Mouse (Mus musculus) intestine, embryonic 14.5 days (tissue): ENCODE measurements around the gene Impdh1. TPM values are rescaled to one million over a fixed set of nuclear protein-coding genes. Genes with fewer than 3 reads are reported as not detected.

ENCODE experiments used
- ATAC-seq: fragments of 200-750 bp; cut with Nextera tagmentation; replicated peaks from 2 replicates; pipeline ENCODE4 v1.8.0; 2017; ENCODE audit warnings: low read depth, moderate number of reproducible peaks, moderate TSS enrichment, moderate library complexity; ENCODE audit not compliant: low FRiP score, low TSS enrichment
- DNase-seq: peaks from one replicate; pipeline ENCODE4 v3.0.0-alpha.2; 2018; ENCODE audit warnings: low spot score
- H3K27ac ChIP-seq: fragments of 300-500 bp; sonication (generic); 2 replicates; pipeline ENCODE4 v1.5.1; 2014; ENCODE audit warnings: low read depth, mild to moderate bottlenecking, control low read depth
- H3K27me3 ChIP-seq: fragments of 300-500 bp; sonication (generic); replicated peaks from 2 replicates; pipeline ENCODE4 v1.6.1; 2014; ENCODE audit warnings: low read length, control low read depth; ENCODE audit not compliant: control insufficient read depth, insufficient read depth
- H3K36me3 ChIP-seq: fragments of 300-500 bp; sonication (generic); 2 replicates; pipeline ENCODE4 v1.6.1; 2014; ENCODE audit warnings: low read length, control low read depth; ENCODE audit not compliant: control insufficient read depth, insufficient read depth
- H3K4me1 ChIP-seq: fragments of 300-500 bp; sonication (generic); replicated peaks from 2 replicates; pipeline ENCODE4 v1.6.1; 2014; ENCODE audit warnings: low read length, control low read depth, mixed read lengths; ENCODE audit not compliant: control insufficient read depth, insufficient read depth
- H3K4me2 ChIP-seq: fragments of 300-500 bp; sonication (generic); 2 replicates; pipeline ENCODE4 v1.6.1; 2014; ENCODE audit warnings: low read length
- H3K4me3 ChIP-seq: fragments of 300-500 bp; sonication (generic); 2 replicates; pipeline ENCODE4 v1.5.1; 2014; ENCODE audit warnings: low read depth, low read length, control low read depth, mixed read lengths
- H3K9ac ChIP-seq: fragments of 300-500 bp; sonication (generic); 2 replicates; pipeline ENCODE4 v1.6.1; 2014; ENCODE audit warnings: mild to moderate bottlenecking, low read length
- H3K9me3 ChIP-seq: fragments of 300-500 bp; sonication (generic); 2 replicates; pipeline ENCODE4 v1.6.1; 2016; ENCODE audit warnings: low read length, control low read depth; ENCODE audit not compliant: control insufficient read depth
- WGBS: fragments of 180-500 bp; shearing (Covaris S2); extraction: QIAGEN DNeasy Blood & Tissue Kit; methylation state at CpG from one replicate; pipeline ENCODE4 v1.1.7; 2014; 5-methylcytosine and 5-hydroxymethylcytosine counted together
- polyA plus RNA-seq: library from polyadenylated mRNA; unstranded; fragments of >200 nt; fragmentation: Nextera tagmentation; extraction: Ambion mirVana; gene quantifications from 2 replicates; pipeline ENCODE4 v1.2.1, GENCODE M21; 2014

Gene Impdh1
- polyA plus RNA-seq, 1 experiment from 2014 or later: 48.1 TPM

DNA sequence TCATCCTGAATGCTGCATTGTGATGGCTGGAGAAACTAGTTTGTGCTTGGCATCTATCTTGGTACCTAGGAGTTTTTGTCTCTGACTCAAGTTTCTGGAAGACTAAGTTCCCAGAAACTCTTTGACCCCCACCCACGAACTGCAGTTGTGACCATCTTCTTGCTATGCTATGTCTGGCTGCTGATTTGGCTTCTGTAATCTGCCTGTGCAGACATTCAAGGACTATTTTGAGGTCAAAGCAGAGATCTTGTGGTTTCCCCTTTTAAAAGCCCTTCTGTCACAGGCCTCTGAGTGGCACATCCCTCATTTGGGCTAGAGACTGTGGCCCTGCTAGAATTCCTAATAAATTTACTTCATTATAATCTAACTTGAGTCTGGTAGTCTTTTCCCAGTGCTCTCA is 28.2 kb downstream of the Impdh1 start:
- H3K4me3 ChIP-seq: no peak overlapping the region
- WGBS: 76% methylated on average over 1 of the region's 1 CpGs
- ATAC-seq (no peak), DNase-seq (peak; percentile 21)
- no peak overlapping the region for H3K27ac ChIP-seq
- H3K9ac ChIP-seq: no peak overlapping the region
- no peaks in the 10 kb centered on the region for H3K36me3 ChIP-seq
- H3K27me3 ChIP-seq: no peaks in the 10 kb centered on the region
- no peak overlapping the region for H3K4me2 ChIP-seq
- H3K4me1 ChIP-seq: no peaks in the 10 kb centered on the region
- no peaks in the 10 kb centered on the region for H3K9me3 ChIP-seq

DNA sequence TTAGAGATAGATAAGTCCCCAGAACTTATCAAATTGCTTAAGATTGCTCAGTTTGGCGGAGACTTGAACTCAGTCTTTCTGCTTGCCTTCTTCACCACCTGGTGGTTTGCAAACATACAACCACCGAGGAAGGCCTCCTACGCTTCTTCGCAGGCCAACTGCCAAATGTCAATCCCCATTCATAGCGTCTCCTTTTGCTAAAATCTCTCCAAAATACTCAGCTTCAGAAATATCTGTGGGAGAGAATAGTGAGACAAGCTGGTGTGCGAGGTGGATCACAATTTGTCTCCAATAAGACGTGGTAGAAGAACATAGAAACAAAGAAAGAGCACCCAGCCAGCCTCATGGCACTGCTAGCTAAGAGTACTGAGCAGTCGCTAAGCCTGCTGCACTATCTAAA is 36.3 kb downstream of the Impdh1 start:
- H3K9ac ChIP-seq: no peak overlapping the region
- H3K9me3 ChIP-seq: no peaks in the 10 kb centered on the region
- no peaks in the 10 kb centered on the region; the same call in 1 of the 2 replicates for H3K4me1 ChIP-seq
- peak overlapping the region; percentile 58 for H3K4me3 ChIP-seq
- WGBS: 55% methylated on average over 8 of the region's 8 CpGs
- DNase-seq (peak; percentile 49), ATAC-seq (no peak)
- H3K27ac ChIP-seq: no peak overlapping the region
- H3K27me3 ChIP-seq: 0 out of 2 replicates have a peak, but pooled peaks cover 8% of the 10 kb centered on the region
- H3K36me3 ChIP-seq: no peaks in the 10 kb centered on the region
- peak overlapping the region; percentile 96 for H3K4me2 ChIP-seq

DNA sequence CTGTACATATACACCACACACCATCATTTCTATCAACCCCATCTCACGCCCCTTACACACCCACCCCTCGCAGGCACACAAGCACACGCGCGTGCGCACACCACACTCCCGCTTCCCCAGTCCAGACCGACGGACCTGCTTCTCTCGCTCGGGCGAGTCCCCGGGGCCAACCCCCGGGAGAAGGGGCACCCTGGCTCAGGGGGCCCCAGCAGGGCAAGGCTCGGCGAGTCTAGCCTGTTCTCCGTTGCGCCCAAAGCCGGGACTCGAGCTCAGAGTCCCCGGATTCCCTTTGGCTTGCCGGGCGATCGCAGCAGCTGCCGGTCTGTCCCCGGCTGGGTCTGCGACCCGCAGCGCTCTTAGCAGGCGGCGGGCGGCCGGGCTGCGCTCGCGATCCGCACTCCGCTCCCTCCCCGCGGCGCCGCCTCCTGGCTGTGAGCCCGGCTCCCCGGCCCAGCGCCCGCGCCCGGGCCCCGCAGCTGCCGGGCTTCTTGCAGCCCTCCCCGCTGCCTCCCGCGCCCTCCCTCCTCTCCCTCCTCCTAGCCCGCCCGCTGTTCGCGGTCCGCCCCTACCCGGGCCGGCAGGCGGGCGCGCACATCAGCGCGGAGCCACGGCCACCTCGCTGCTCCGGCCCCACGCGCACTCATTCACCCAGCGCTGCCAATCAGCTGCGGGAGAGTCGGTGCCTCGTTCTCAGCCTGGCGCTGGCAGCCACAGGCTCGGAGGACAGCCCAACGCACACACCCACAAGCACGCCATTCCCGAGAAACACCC is 37.1 kb downstream of the Impdh1 start, which contains the start of gene Prrt4:
Prrt4 (minus strand) TSS at position 697 of the 771 bp plus-strand sequence.
- no peaks in the 10 kb centered on the region for H3K36me3 ChIP-seq
- H3K4me1 ChIP-seq: no peaks in the 10 kb centered on the region; the same call in 1 of the 2 replicates
- peak within 1 kb of the TSS; percentile 58 for H3K4me3 ChIP-seq
- peaks cover 10% of the 10 kb centered on the region; the same call in 1 of the 2 replicates for H3K27me3 ChIP-seq
- ATAC-seq: peak; percentile 77
- DNase-seq: peak; percentile 78
- no peaks in the 10 kb centered on the region for H3K9me3 ChIP-seq
- WGBS: under 1% methylated on average over 72 of the region's 79 CpGs
- peak within 1 kb of the TSS; percentile 54 for H3K9ac ChIP-seq
- H3K27ac ChIP-seq: no peak within 1 kb of the TSS; the same call in 1 of the 2 replicates
- H3K4me2 ChIP-seq: peak within 1 kb of the TSS; percentile 96

DNA sequence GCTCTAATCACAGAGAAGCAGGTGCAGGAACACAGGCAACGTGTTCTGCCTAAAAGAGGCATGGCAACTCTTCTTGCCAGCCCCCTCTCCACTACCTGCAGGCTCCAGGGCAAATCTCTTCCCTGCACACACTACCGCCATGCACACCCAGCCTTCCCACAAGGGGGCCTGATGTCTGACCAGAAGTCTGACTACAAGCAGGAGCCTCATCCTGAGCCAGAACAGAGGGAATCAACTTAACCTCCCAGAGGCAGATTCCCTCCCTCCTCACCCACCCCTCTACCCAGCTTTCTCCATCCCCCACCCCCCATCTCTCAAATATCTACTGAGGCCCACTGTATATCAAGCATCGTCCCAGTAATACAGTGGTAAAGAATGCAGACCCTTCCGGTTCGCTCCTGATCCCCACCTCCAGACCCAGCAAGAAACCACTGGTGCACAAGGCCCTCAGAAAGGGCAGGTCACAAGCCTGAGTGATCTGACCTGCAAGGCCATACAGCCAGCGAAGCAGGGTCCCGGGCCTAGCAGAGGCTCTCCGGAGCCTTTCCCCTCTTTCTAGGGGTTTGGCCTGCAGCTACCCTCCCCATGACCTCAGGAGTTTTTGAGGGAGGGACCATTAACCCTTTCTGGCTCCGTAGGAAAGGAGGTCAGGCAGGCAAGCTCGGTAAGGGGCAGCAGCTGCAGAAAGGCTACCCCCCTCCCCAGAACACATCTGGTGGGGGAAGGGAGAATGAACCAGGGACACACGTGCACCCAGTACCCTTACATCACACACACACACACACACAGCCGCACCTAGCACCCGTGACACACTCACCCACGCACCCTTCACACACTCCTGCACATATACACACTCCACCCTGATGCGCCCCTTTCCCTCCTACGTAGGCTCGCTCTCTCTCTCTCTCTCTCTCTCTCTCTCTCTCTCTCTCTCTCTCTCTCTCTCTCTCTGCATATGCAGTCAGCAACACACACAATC is 38.0 kb downstream of the Impdh1 start:
- Histone ChIP-seq H3K9ac (no peak overlapping the region), H3K27me3 (peaks cover 19% of the 10 kb centered on the region; the same call in 1 of the 2 replicates), H3K4me2 (peak overlapping the region; percentile 96), H3K27ac (no peak overlapping the region), H3K4me3 (peak overlapping the region; percentile 58), H3K4me1 (no peaks in the 10 kb centered on the region; the same call in 1 of the 2 replicates), H3K9me3 (no peaks in the 10 kb centered on the region), H3K36me3 (no peaks in the 10 kb centered on the region)
- peak; percentile 55 for DNase-seq
- peak; percentile 67 for ATAC-seq
- 33% methylated on average over 17 of the region's 17 CpGs for WGBS

DNA sequence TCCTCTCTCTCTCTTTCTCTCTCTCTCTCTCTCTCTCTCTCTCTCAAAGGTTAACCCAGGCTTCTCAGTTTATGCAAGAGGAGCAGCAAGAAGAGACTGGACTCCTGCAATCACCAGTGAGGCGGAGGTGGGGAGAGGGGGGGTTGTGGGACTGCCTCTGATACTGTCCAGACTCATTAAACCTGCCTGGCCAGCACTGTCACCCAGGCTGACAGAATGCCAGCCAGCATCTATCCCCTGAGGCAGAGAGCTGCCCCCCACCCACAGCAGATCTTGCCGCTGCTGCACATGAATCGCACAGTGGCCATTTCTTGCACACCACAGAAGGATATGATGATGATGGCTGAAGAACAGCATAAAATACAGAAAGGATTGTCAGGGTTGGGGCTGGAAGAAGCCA is 41.1 kb downstream of the Impdh1 start:
- Histone ChIP-seq H3K36me3 (no peaks in the 10 kb centered on the region), H3K4me3 (no peak overlapping the region), H3K4me2 (no peak overlapping the region), H3K9ac (no peak overlapping the region), H3K27me3 (peaks cover 29% of the 10 kb centered on the region), H3K9me3 (no peaks in the 10 kb centered on the region), H3K27ac (no peak overlapping the region), H3K4me1 (peaks cover 13% of the 10 kb centered on the region)
- DNase-seq (no peak), ATAC-seq (no peak)
- WGBS: 54% methylated on average over 3 of the region's 3 CpGs

DNA sequence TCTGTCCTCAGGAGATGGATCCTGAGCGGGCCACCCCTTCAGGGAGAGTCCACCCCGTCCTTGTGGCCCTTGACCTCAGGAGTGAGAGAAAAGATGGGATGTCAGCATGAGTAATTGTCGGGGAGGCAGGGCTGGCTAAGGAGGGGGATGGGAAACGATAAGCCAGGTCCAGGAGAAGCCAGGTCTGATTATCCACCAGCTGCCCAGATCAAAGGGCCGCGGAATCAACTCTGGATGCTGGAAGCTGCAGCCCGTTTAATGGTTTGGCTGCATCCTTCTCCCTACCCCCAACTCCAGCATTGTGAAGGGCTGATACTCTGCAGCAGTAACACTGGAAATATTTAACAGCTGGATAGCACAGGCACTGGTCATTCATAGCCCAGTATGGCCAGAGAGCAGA is 41.8 kb downstream of the Impdh1 start:
- peaks cover 15% of the 10 kb centered on the region for H3K4me1 ChIP-seq
- 13% methylated on average over 7 of the region's 7 CpGs for WGBS
- no peak for ATAC-seq

DNA sequence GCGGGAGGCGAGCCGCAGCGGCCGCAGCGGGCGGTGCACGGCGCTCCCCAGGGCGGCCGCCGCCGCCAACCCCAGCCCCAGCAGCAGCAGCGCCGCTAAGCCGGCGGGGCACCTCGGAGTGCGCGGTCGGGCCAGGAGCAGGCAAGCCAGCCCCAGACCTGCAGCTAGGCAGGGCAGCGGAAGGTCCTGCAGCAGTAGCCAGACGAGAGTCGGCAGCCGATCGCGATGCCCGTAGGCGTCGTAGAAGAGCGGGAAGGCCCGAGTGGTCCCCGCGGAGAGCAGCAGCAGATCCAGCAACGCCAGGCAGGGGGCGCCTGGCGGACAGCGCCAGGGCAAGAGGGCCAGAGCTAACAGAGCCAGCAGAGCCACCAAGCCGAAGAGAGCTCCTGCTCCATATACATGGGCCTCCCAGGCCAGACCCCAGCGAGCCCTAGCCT is 45.2 kb downstream of the Impdh1 start:
- H3K27me3 ChIP-seq: peaks cover 57% of the 10 kb centered on the region

More for the DNA sequence above, 41.8 kb downstream of the Impdh1 start:
- no peak overlapping the region for H3K27ac ChIP-seq
- H3K27me3 ChIP-seq: peaks cover 33% of the 10 kb centered on the region
- no peaks in the 10 kb centered on the region for H3K9me3 ChIP-seq
- peak; percentile 45 for DNase-seq
- H3K4me2 ChIP-seq: no peak overlapping the region
- H3K9ac ChIP-seq: no peak overlapping the region
- no peak overlapping the region for H3K4me3 ChIP-seq
- no peaks in the 10 kb centered on the region for H3K36me3 ChIP-seq

More for the DNA sequence above, 45.2 kb downstream of the Impdh1 start:
- Histone ChIP-seq H3K9me3 (no peaks in the 10 kb centered on the region), H3K36me3 (no peaks in the 10 kb centered on the region), H3K4me2 (peak overlapping the region; percentile 99), H3K4me3 (peak overlapping the region; percentile 51), H3K4me1 (peaks cover 15% of the 10 kb centered on the region), H3K9ac (peak overlapping the region; percentile 51), H3K27ac (no peak overlapping the region)
- 0% methylated on average over 35 of the region's 40 CpGs for WGBS
- ATAC-seq (peak; percentile 70), DNase-seq (peak; percentile 91)
